Mouse (Mus musculus): ENCODE results near the gene Ubap2. TPM values are rescaled to one million over a fixed set of nuclear protein-coding genes. Genes with fewer than 3 reads are reported as not detected.

Gene Ubap2
- polyA plus RNA-seq, 1 experiment from 2014 or later: 54.9 TPM

- 85% methylated on average over 1 of the region's 1 CpGs for WGBS
- no peak overlapping the region for H3K9ac ChIP-seq (replicated peaks)
- H3K9me3 ChIP-seq: no peaks in the 10 kb centered on the region
- ATAC-seq (replicated peaks): no peak
- no peaks in the 10 kb centered on the region for H3K4me1 ChIP-seq
- H3K27me3 ChIP-seq: no peaks in the 10 kb centered on the region
- H3K4me2 ChIP-seq (replicated peaks): no peak overlapping the region
- no peak overlapping the region for H3K4me3 ChIP-seq
- no peaks in the 10 kb centered on the region for H3K36me3 ChIP-seq
- H3K27ac ChIP-seq (replicated peaks): no peak overlapping the region
Measured at GRCm38 (mm10) chr4:41257752-41258151, 17.2 kb downstream of the Ubap2 start.

GRCm38 (mm10) chr4:41255564-41256210 is 19.3 kb downstream of the Ubap2 start:
- Histone ChIP-seq H3K9me3 (no peaks in the 10 kb centered on the region), H3K4me2 (replicated peaks) (no peak overlapping the region), H3K36me3 (peaks cover 7% of the 10 kb centered on the region), H3K9ac (replicated peaks) (no peak overlapping the region), H3K4me3 (no peak overlapping the region), H3K27ac (replicated peaks) (no peak overlapping the region), H3K4me1 (no peaks in the 10 kb centered on the region), H3K27me3 (no peaks in the 10 kb centered on the region)
- WGBS: 84% methylated on average over 12 of the region's 12 CpGs
- ATAC-seq (replicated peaks): no peak

- no peak for ATAC-seq (replicated peaks)
- H3K27ac ChIP-seq (replicated peaks): no peak overlapping the region
- 96% methylated on average over 2 of the region's 2 CpGs for WGBS
- H3K36me3 ChIP-seq: peaks cover 22% of the 10 kb centered on the region
- H3K9ac ChIP-seq (replicated peaks): no peak overlapping the region
- H3K9me3 ChIP-seq: no peaks in the 10 kb centered on the region
- no peaks in the 10 kb centered on the region for H3K4me1 ChIP-seq
- no peak overlapping the region for H3K4me3 ChIP-seq
- no peaks in the 10 kb centered on the region for H3K27me3 ChIP-seq
- no peak overlapping the region for H3K4me2 ChIP-seq (replicated peaks)
Measured at GRCm38 (mm10) chr4:41253756-41254155, 21.2 kb downstream of the Ubap2 start.

GRCm38 (mm10) chr4:41245408-41245807 is 29.5 kb downstream of the Ubap2 start:
- WGBS: 89% methylated on average over 2 of the region's 2 CpGs
- Histone ChIP-seq H3K36me3 (peaks cover 41% of the 10 kb centered on the region), H3K4me2 (replicated peaks) (no peak overlapping the region), H3K9ac (replicated peaks) (no peak overlapping the region), H3K27ac (replicated peaks) (no peak overlapping the region), H3K9me3 (no peaks in the 10 kb centered on the region), H3K27me3 (no peaks in the 10 kb centered on the region), H3K4me1 (no peaks in the 10 kb centered on the region), H3K4me3 (no peak overlapping the region)
- ATAC-seq (replicated peaks): no peak

GRCm38 (mm10) chr4:41240916-41241315 is 34.0 kb downstream of the Ubap2 start:
- Histone ChIP-seq H3K36me3 (peaks cover 10% of the 10 kb centered on the region; the same call in 1 of the 2 replicates), H3K4me2 (replicated peaks) (no peak overlapping the region), H3K9ac (replicated peaks) (no peak overlapping the region), H3K27ac (replicated peaks) (no peak overlapping the region), H3K9me3 (no peaks in the 10 kb centered on the region), H3K27me3 (no peaks in the 10 kb centered on the region), H3K4me1 (peaks cover 3% of the 10 kb centered on the region; the same call in 1 of the 2 replicates), H3K4me3 (no peak overlapping the region)
- 82% methylated on average over 3 of the region's 3 CpGs for WGBS
- ATAC-seq (replicated peaks): no peak

- Histone ChIP-seq H3K27ac (replicated peaks) (no peak overlapping the region), H3K4me1 (peaks cover 3% of the 10 kb centered on the region; the same call in 1 of the 2 replicates), H3K36me3 (peaks cover 44% of the 10 kb centered on the region), H3K4me2 (replicated peaks) (no peak overlapping the region), H3K9ac (replicated peaks) (no peak overlapping the region), H3K4me3 (no peak overlapping the region), H3K9me3 (no peaks in the 10 kb centered on the region), H3K27me3 (no peaks in the 10 kb centered on the region)
- ATAC-seq (replicated peaks): no peak
- 88% methylated on average over 5 of the region's 5 CpGs for WGBS
Measured at GRCm38 (mm10) chr4:41235621-41236020, 39.3 kb downstream of the Ubap2 start.

- H3K36me3 ChIP-seq: peaks cover 86% of the 10 kb centered on the region
- ATAC-seq (replicated peaks): no peak
- WGBS: 79% methylated on average over 3 of the region's 3 CpGs
Measured at GRCm38 (mm10) chr4:41226351-41226750, 48.6 kb downstream of the Ubap2 start.

GRCm38 (mm10) chr4:41225412-41225811 is 49.5 kb downstream of the Ubap2 start:
- WGBS: 83% methylated on average over 1 of the region's 1 CpGs
- Histone ChIP-seq H3K4me3 (no peak overlapping the region), H3K27ac (replicated peaks) (no peak overlapping the region), H3K27me3 (no peaks in the 10 kb centered on the region), H3K36me3 (peaks cover 86% of the 10 kb centered on the region), H3K9ac (replicated peaks) (no peak overlapping the region), H3K4me1 (no peaks in the 10 kb centered on the region), H3K9me3 (no peaks in the 10 kb centered on the region), H3K4me2 (replicated peaks) (no peak overlapping the region)
- ATAC-seq (replicated peaks): no peak

More at GRCm38 (mm10) chr4:41226351-41226750, 48.6 kb downstream of the Ubap2 start:
- Histone ChIP-seq H3K9ac (replicated peaks) (no peak overlapping the region), H3K4me1 (no peaks in the 10 kb centered on the region), H3K4me3 (no peak overlapping the region), H3K4me2 (replicated peaks) (no peak overlapping the region), H3K27me3 (no peaks in the 10 kb centered on the region), H3K9me3 (no peaks in the 10 kb centered on the region), H3K27ac (replicated peaks) (no peak overlapping the region)

GRCm38 (mm10) chr4:41208050-41208449 is 66.9 kb downstream of the Ubap2 start:
- H3K27ac ChIP-seq (replicated peaks): no peak overlapping the region
- no peaks in the 10 kb centered on the region for H3K4me1 ChIP-seq
- no peak for ATAC-seq (replicated peaks)
- H3K36me3 ChIP-seq: peaks cover 79% of the 10 kb centered on the region
- H3K4me2 ChIP-seq (replicated peaks): no peak overlapping the region
- 77% methylated on average over 4 of the region's 4 CpGs for WGBS
- no peak overlapping the region for H3K9ac ChIP-seq (replicated peaks)
- H3K27me3 ChIP-seq: no peaks in the 10 kb centered on the region
- H3K9me3 ChIP-seq: no peaks in the 10 kb centered on the region
- H3K4me3 ChIP-seq: no peak overlapping the region

- Histone ChIP-seq H3K4me1 (no peaks in the 10 kb centered on the region), H3K4me2 (replicated peaks) (no peak overlapping the region), H3K4me3 (no peak overlapping the region), H3K27ac (replicated peaks) (no peak overlapping the region), H3K9ac (replicated peaks) (no peak overlapping the region), H3K27me3 (no peaks in the 10 kb centered on the region), H3K36me3 (peaks cover 87% of the 10 kb centered on the region), H3K9me3 (no peaks in the 10 kb centered on the region)
- ATAC-seq (replicated peaks): no peak
- 96% methylated on average over 8 of the region's 8 CpGs for WGBS
Measured at GRCm38 (mm10) chr4:41205751-41206150, 69.2 kb downstream of the Ubap2 start.

- Histone ChIP-seq H3K9me3 (no peaks in the 10 kb centered on the region), H3K36me3 (peaks cover 86% of the 10 kb centered on the region), H3K27ac (replicated peaks) (no peak overlapping the region), H3K4me3 (no peak overlapping the region), H3K9ac (replicated peaks) (no peak overlapping the region), H3K27me3 (no peaks in the 10 kb centered on the region), H3K4me2 (replicated peaks) (no peak overlapping the region), H3K4me1 (peaks cover 3% of the 10 kb centered on the region; the same call in 1 of the 2 replicates)
- ATAC-seq (replicated peaks): no peak
- WGBS: 97% methylated on average over 8 of the region's 8 CpGs
Measured at GRCm38 (mm10) chr4:41202135-41202534, 72.8 kb downstream of the Ubap2 start.

GRCm38 (mm10) chr4:41196861-41197610 is 77.9 kb downstream of the Ubap2 start:
- peak; percentile 74 for ATAC-seq (replicated peaks)
- H3K27ac ChIP-seq (replicated peaks): peak overlapping the region; percentile 71

More at GRCm38 (mm10) chr4:41196861-41197610, 77.9 kb downstream of the Ubap2 start:
- Histone ChIP-seq H3K4me2 (replicated peaks) (no peak overlapping the region), H3K4me3 (no peak overlapping the region), H3K9me3 (no peaks in the 10 kb centered on the region), H3K27me3 (no peaks in the 10 kb centered on the region), H3K36me3 (peaks cover 79% of the 10 kb centered on the region), H3K4me1 (peaks cover 9% of the 10 kb centered on the region; the same call in 1 of the 2 replicates), H3K9ac (replicated peaks) (no peak overlapping the region)
- 50% methylated on average over 3 of the region's 3 CpGs for WGBS

Measured in forebrain, embryonic 15.5 days (tissue).